Mouse (Mus musculus) central nervous system, embryonic 18 days (tissue): Measurements from ENCODE around the gene Spred2. TPM values are rescaled to one million over a fixed set of nuclear protein-coding genes. Genes with fewer than 3 reads are reported as not detected.

Experiments
- polyA plus RNA-seq: library from polyadenylated mRNA; depleted of rRNA; stranded (reverse); fragments of >200 nt; gene quantifications from 2 replicates; pipeline ENCODE4 v1.2.3, GENCODE M21; 2012; rRNA removed

Gene Spred2
- 18.5 and 22.2 TPM in 2 replicates for polyA plus RNA-seq

DNA sequence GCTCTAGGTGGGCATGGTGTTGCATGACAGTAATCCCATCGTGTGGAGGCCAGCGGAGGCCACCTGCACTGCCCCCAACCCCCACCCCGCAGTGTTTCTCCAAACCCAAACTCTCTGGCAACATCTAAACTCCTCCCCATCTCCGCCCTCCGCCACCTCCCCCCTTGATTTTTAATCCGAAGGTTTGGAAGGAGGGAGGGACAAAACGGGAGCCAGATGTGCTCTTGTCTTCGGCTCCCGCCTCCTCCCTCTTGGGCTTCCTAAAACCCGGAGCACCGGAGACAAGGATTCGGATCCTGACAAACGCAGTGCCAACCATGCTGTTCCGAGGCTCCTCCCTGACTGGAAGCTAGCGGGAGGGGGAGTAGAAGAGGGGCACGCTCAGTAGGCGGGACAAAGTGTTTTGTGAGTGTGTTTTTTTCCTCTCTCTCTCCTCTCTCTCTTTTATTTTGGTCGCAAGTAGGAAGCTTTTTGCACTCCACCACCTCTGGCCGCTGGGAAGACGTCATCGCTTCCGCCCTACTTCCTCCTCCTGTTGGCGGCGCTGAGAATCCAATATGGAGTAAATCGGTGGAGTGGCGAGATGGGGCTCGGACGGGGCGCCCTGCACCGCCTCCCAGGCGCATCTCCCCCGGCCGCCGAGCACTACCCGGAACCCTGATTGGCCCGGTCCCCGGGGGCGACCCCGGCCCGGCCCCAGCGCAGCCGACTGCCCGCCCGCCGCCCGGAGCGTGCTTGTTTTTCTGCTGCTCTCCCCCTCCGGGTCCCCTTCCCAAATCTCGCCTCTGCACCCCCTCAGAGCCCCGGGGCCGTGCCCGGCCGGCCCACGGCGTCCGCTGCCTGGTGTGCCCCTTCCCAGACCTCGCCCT lies at the start of gene Spred2:
TSS of gene Spred2 (plus strand) at position 488 of the 869 bp plus-strand sequence.

Other genes starting within 250 kb of the Spred2 start
- gene Actr2, start 188.5 kb downstream of the Spred2 start, polyA plus RNA-seq, result 140 and 146 TPM in 2 replicates